Mouse (Mus musculus) spleen, postnatal 10 days (tissue): ENCODE results near the gene Akap11.
"Not testable (repeated sequence)": the region's sequence is repeated elsewhere in the genome, so short reads cannot be mapped to it uniquely, and the experiment has no call there.

Experiments
- DNase-seq, 2 experiments: peaks; one replicate each; pipeline ENCODE4 v3.0.0; 2021 to 2022; ENCODE audit warnings: low spot score in 2 of 2

Gene Akap11

DNA sequence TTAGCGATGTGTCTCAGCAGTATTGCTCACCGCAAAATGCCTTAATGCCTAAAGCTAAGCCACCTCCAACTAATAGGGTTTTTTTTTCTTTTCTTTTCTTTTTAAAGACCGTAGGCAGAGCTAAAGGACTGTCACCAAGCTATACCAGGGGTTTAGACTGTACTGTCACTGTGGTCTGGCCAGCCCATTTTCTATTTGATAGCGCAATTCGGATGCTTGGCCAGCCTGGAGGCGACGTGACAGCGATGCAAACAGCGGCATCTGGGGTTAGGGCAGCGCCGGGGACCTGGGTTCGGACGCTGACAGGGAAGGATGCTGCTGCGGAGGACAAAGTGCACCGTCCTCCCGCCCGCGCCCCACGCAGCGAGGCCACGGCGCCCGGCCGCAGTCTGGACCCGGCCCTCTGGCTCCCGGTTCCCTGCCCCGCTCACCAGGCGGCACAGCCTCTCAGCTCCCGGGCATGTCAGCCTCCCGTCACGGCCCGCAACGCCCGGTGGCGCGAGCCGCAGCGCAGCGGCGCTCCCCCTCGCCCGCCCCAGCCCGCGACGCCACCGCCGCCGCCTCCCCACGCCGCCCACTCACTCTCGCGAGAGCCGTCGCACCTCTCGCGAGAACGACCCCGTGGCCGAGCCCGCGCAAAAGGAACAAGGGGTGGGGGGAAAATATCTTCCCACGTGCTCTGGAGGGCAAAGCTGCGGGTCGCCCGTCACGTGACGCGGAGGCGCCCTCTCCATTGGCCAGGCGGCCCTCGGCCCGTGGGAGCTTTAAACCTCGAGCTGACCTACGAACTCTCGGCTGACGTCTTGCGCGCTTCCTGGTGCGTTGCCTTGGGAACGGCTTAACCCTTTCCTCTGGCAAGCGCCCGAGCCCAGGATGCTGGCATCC, at the start of gene Akap11:
TSS of gene Akap11 (minus strand) at position 528 of the 885 bp plus-strand sequence.
- peak; percentile 82 to 90 for DNase-seq

GRCm38 (mm10) chr14:78584222-78584621, 47.6 kb upstream of the Akap11 start:
- no peak for DNase-seq

GRCm38 (mm10) chr14:78583168-78583567, 46.6 kb upstream of the Akap11 start:
- no peak for DNase-seq

GRCm38 (mm10) chr14:78575899-78576298, 39.3 kb upstream of the Akap11 start:
- peak in 1 of 2 experiments; percentile 22 for DNase-seq

DNA sequence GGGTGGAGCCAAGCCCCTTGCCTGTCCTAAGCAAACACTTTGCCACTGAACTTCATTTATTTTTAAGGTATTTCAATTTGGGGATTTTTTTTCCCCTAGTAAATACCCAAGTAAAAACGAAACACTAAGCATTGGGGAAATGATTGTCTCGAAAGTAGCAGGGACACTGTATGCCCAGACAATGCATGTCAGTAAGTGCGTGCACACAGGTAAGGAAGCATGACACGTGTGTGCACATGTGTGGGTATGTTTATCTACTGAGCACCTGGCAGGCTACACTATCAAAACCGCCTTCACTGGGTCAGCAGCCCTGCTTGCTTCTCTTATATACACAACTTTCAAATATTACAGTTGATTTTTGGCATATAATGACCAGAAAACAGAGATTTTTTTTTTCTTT, 31.8 kb upstream of the Akap11 start:
- no peak for DNase-seq

DNA sequence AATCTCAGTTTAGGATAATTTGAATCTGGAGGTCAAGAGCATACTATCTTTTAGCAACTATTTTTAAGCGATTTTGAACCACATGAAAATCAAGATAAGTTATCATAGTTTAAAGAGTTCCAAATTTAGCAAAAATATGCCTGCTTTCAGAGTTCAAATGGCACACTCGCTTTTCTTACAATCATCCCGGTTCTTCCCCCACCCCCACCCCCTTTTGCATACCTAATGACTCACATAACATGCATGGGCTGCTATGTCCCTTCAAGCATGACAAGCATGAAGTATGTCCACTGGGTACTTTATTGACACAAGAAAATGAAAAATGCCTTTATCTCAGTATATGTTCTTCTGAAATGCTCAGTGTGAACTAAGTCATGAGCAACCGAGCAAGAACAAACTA, 29.8 kb upstream of the Akap11 start:
- DNase-seq = no peak

GRCm38 (mm10) chr14:78564292-78564691, 27.7 kb upstream of the Akap11 start:
- no peak for DNase-seq

GRCm38 (mm10) chr14:78563211-78563610, 26.6 kb upstream of the Akap11 start:
- no peak for DNase-seq

- DNase-seq = no peak
Observed at GRCm38 (mm10) chr14:78562121-78562520, 25.5 kb upstream of the Akap11 start.

DNA sequence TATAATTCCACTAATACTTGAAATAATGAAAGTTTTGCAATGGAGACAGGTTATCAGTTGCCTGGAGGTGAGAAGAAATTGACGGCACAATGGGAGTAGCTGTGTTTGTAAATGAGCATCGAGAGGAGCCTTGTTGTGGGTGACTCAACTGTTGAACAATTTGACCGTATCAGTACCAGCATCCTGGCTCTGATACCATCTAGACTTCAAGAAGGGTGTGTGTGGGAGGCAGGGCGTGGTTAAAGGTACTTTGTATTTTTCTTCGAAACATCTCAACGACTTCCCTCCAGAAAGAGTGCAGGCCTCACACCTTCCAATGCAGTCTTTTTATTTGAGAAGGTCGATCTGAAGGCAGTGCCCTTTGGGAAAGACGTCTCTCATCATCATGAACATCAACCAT, 22.4 kb upstream of the Akap11 start:
- DNase-seq = no peak

DNA sequence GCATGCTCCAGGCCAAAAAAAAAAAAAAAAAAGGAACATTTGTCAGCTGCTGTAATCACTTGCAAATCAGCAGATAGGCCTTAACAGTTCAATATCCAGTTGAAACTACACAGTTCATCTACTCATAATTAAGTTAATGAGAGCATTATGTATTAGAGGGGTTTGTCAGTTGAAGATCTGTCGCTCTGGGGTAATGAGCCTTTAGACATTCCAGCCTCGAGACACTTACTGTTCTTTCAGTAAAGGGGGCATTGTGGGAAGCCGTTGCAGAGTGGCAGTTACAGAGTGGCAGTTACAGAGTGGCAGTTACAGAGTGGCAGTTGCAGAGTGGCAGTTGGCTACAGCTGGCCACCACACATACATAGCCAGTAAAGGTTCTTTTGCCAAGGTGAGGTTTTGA, 18.2 kb upstream of the Akap11 start:
- DNase-seq = not testable (repeated sequence)

- no peak for DNase-seq
Observed at GRCm38 (mm10) chr14:78553661-78554060, 17.1 kb upstream of the Akap11 start.

DNA sequence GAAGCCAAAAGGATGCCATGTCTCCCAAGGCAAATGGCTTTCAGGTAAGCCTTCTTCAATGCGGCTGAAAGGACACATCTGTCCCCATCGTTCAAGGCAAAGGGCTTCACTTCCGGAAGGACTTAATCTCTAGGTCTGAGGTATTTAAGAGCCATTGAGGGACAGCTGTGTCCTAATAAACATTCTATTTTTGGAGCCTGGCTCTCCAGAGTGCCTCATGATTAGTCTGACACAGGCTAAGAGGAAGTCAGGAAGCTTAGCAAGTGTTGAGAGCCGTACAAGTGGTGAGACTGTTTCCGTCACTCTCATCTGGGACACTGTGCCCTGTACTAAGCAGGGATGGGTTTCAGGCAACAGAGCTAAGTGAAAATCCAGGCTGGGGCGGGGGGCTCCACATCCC, 12.2 kb upstream of the Akap11 start:
- DNase-seq = no peak

GRCm38 (mm10) chr14:78541319-78541718, 4.7 kb upstream of the Akap11 start:
- DNase-seq = no peak

GRCm38 (mm10) chr14:78539821-78540220, 3.2 kb upstream of the Akap11 start:
- no peak for DNase-seq

- no peak for DNase-seq
Observed at GRCm38 (mm10) chr14:78538572-78539320, 2.1 kb upstream of the Akap11 start.

DNA sequence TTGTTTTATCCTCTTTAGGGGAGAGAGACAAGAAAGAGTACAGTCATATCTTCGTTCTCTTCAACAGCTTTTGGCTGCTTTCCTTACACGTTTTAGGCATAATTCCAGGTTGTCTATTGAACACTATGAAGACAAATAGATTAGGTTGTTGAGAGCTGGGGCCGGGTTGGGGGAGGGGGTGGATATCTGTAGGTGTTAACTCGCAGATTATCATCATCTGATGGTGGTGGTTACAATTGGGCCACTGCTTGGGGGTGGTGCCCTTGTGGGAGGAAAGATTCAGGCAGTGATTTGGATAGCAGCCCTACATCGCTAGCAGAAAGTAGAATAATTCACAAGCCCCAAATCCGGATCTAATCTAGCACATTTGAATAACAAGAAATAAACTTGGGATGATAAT, 943 bp upstream of the Akap11 start:
- DNase-seq = no peak

DNA sequence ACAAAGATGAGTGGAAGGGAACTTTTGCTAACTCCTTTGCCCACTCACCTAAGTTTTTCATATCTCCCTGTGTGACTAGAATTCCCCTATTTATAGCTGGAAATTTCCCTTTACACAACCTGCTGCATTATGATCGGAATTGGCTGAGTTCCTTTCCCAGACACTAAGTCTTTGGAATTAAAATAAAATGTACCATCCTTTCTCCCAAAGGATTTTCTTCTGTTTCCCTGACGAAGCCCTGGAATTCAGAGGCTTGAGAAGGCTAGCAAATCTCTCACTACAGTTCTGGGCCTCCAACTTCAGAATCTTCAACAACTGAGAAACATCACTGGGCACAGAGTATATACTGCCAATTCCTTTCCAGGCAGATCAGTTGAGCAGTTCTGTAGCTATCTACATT, 1.2 kb downstream of the Akap11 start:
- DNase-seq = no peak

DNA sequence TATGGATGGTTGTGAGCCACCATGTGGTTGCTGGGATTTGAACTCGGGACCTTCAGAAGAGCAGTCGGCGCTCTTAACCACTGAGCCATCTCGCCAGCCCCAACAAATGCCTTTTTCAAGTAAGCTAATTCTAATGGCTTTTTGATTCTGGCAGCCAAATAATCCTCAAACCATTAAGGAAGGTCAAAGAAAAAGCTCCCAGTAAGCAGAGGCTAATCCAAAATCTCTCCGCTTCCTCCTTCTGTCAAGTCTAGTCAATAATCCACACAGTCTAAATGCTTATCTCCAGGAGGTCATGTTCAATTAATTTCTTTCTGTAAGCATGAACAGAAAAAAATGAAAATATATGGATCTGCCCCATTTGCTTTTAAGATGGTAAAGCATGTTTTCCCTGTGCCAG, 2.0 kb downstream of the Akap11 start:
- DNase-seq = no peak

DNA sequence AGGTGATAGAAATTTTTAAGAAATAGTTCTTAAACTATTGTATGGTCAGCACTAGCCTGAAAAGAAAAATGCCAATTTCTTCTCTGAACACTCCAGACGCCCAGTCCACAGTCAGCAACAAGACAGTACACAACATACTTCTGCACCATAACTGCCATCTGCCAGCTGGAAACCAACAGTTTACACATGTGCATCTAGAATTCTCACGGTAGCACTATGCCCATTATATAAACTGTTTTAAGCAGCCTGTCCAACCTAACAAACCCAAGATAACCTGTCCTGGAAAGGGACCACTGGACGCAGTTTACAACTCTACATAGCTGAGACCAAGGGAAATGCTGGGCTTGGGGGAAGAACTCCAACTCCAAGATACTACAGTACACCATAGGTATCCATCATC, 2.9 kb downstream of the Akap11 start:
- no peak for DNase-seq

DNA sequence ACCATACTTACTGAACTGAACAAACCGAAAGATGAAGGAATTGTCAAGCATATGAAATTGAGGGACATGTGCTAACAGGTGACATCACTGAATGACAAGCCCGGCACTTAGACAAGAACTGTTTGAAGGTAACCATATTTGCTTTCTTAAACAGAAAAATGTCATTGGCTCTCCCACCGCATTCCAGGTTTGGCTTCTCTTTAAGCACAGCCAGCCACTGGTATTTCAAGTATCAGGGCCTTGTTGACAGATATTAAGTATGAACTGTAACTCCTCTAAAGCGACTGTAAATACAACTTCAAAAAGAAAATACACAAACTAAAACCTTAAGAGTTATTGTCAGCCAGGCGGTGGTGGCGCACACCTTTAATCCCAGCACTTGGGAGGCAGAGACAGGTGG, 4.3 kb downstream of the Akap11 start:
- no peak for DNase-seq

- no peak for DNase-seq
Observed at GRCm38 (mm10) chr14:78530256-78530655, 6.4 kb downstream of the Akap11 start.
